Mouse (Mus musculus) adrenal gland, postnatal 36 days (tissue): Measurements from ENCODE around the gene Stk11. TPM values are rescaled to one million over a fixed set of nuclear protein-coding genes. Genes with fewer than 3 reads are reported as not detected.

Experiments
- DNase-seq, 2 experiments: peaks; one replicate each; pipeline ENCODE4 v3.0.0; 2021; ENCODE audit warnings: mixed read lengths in 1 of 2
- long read RNA-seq, 2 experiments: library from polyadenylated mRNA; stranded (forward); transcript quantifications; one replicate each; pipeline ENCODE4 v2.0.0; 2021; ENCODE audit warnings: borderline sequencing depth in 2 of 2
- total RNA-seq, 2 experiments: library from RNA; stranded (reverse); gene quantifications; 2 replicates each; pipeline ENCODE4 v1.2.3; 2021

Gene Stk11
- 100 to 1,000 TPM; 146 to 149 TPM for total RNA-seq
- long read RNA-seq, experiment 1, transcript Stk11-201 (10 exons, 2,566 nt) = major isoform, 45 of 69 reads
- long read RNA-seq, experiment 1, partial matches to known transcripts = 6 of 69 reads
- long read RNA-seq, experiment 1, other reads (novel, unspliced or antisense) = 16 of 69 reads
- long read RNA-seq, experiment 2, transcript Stk11-201 (10 exons, 2,566 nt) = major isoform, 5 of 11 reads
- long read RNA-seq, experiment 2, partial matches to known transcripts = 3 of 11 reads
- long read RNA-seq, experiment 2, other reads (novel, unspliced or antisense) = 2 of 11 reads

- peak; percentile 99 for DNase-seq
Measured at GRCm38 (mm10) chr10:80115290-80115943, at the start of gene Stk11. TSS of gene Stk11 (plus strand) at chr10:80115803.

- DNase-seq = no peak
Measured at GRCm38 (mm10) chr10:80069251-80069650, 46.4 kb upstream of the Stk11 start.

GRCm38 (mm10) chr10:80069948-80070450, 45.6 kb upstream of the Stk11 start:
- peak; percentile 57 to 71 for DNase-seq

DNA sequence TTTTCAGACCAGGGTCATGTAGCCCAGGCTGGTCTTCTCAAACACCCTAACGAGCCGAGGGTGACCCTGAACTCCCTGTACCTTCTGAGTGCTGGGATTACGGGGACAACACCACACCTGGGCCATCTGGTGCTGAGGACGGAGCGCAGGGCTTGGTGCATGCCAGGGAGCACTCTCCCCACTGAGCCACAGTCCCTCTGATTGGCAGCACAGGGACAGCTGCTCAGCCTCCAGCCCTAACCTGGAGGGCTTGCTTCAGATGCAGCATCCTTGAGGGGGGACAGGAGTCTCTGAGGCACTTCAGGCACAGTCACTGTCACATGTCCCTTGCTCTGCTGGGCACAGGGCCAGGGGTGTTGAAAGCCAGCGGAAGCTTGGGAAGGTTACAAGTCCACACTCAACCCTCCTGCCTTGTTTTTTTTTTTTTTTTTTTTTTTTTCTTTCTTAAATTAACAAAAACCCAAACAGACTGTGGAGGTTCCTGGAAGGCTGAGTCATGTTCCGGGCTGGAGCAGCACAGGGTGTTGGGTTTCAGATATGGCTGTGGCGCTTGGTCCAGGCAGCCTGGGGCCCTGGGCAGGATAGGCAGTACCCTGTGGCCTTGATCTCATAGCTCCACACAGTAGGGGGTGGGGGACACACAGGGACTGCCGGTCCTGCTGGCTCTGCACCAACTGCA, 44.6 kb upstream of the Stk11 start:
- peak; percentile 96 to 97 for DNase-seq

DNA sequence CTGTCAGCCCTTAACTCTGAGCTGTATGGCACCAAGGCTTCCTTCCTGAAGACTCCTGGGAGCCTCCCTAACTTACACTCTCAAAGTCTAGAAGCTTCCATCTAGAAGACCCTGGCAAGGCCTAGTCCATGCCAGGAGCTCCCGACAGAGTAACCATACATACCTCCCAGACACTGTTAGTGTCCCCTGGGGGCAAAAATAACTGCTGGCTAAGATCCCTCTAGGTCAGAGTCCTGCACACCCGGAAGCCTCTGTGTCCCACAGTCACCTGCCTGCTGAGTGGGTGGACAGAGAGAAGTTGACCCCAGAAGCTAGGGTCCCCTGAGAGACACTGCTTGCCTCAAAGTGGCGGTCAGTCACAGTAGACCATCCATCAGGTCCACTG, 44.1 kb upstream of the Stk11 start:
- DNase-seq = no peak

- DNase-seq = peak in 1 of 2 experiments; percentile 54
Measured at GRCm38 (mm10) chr10:80072623-80073489, 42.7 kb upstream of the Stk11 start.

- peak; percentile 87 to 88 for DNase-seq
Measured at GRCm38 (mm10) chr10:80074813-80075601, 40.6 kb upstream of the Stk11 start.

- DNase-seq = no peak
Measured at GRCm38 (mm10) chr10:80075924-80076323, 39.7 kb upstream of the Stk11 start.

- no peak for DNase-seq
Measured at GRCm38 (mm10) chr10:80076386-80076785, 39.2 kb upstream of the Stk11 start.

DNA sequence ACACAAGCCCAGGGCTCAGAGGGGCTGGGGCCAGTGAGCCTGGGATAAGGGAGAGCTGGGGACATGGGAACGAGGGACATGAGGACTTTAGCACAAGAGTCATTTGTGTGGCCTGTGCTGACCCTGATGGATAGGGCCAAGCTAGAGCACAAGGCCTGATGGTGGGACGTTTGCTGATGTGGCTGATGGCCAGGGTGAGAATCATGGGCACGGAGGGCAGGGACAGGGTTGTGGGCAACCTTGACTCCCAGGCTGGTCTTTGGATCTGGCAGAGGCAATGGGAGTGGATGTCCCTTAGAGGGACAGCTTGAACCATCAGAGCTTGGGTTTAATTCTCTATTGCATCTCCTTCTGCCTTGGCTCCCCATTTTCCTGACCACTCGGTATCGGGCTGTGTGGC, 38.3 kb upstream of the Stk11 start:
- DNase-seq = peak in 1 of 2 experiments; percentile 57

GRCm38 (mm10) chr10:80078366-80078765, 37.2 kb upstream of the Stk11 start:
- DNase-seq = peak in 1 of 2 experiments; percentile 57

DNA sequence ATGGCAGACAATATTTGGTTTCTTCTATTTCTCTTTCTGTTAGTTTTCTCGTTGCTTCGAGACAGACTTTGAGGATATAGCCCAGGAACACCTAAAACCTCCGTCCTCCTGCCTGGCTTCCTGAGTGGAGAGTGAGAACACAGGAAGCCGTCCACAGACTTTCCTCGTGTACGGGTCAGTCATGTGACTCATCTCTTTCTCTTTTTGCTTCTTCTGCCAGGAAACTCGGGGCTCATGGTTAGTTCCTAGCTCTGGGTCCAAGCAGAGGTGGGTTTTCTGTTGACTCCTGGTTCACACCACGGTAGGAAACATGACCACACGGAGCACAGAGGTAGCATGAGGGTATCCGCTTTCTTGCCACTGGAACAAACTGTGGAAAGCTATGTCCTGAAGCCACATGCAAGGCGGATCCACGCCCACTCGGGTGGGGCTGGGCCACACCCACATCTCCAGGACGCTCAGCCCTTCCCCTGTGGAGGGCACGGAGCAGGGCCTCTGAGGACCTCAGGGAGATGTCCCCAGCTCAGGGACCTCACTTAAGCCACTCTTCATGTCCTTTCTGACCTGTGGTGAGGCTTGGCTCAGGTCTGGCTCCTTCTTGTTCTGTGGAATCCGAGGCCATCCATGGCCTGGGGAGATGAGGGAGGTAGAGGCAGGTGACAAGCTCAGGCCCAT, 35.1 kb upstream of the Stk11 start:
- no peak for DNase-seq

DNA sequence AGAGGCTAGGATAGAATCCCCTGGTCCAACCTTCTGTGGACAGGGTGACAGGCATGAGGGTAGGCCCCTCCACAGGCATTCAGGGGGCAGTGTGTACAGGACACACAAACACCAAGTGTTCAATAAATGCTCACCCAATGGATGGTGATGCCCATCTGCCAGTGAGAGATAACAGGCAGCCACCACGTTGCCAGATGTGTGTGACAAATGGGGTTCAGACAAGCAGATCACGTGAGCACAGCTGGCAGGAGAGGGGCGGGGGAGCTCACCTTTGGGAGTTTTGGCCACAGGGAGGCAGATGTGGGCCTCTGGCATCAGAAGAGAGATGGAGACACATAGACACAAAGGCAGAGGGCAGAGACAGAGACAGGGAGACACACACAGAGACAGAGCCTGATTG, 34.5 kb upstream of the Stk11 start:
- DNase-seq = no peak

DNA sequence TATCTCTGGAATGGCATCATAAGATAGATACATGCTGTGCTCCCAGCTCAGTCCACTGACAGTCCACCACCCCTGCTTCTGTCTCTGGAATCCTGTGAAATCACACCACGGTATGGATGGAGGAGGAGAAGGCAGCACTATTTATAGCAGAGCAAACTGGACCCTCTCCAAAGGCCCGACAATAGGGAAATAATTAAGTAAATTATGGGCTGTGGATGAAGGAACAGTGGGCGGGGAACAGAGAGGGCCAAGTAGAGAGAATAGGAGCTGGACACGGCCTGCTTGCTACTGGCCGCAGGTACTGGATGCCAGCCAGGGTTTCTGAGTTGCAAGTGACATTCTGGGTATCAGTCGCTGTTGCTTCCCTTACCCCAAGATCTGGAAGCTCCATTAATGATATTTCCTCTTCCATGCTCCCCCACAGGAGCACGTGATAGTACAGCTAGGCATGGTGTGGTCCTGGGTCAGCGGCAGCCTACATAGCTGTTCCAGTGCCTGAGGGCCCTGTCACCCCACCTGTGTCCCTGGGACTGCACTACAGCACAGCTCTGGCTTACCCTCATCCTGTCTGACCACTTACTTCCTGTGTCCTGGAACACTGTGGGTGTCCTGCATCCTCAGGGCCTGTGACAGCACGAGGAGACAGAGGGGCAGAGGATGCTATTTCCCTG, 30.7 kb upstream of the Stk11 start:
- DNase-seq = peak; percentile 52 to 64

- peak; percentile 67 to 70 for DNase-seq
Measured at GRCm38 (mm10) chr10:80086847-80087246, 28.8 kb upstream of the Stk11 start.

DNA sequence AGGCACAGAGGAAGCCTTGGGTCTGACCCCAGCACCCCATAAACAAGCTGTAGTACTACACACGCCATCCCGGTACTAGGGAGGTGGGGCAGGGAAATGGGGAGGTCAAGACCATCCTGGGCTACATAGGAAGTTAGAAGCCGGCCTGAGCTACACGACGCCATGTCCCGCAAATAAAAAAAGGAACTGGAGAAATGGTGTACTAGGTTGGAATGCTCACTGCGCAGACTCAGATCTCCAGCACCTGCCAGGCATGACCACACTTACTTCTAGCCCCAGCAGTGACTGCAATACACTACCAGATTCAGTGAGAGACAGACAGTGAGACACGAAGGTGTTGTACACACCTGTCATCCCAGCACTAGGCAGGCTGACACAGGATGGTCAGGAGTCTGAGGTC, 28.1 kb upstream of the Stk11 start:
- DNase-seq = no peak

GRCm38 (mm10) chr10:80089146-80089545, 26.5 kb upstream of the Stk11 start:
- DNase-seq = no peak

DNA sequence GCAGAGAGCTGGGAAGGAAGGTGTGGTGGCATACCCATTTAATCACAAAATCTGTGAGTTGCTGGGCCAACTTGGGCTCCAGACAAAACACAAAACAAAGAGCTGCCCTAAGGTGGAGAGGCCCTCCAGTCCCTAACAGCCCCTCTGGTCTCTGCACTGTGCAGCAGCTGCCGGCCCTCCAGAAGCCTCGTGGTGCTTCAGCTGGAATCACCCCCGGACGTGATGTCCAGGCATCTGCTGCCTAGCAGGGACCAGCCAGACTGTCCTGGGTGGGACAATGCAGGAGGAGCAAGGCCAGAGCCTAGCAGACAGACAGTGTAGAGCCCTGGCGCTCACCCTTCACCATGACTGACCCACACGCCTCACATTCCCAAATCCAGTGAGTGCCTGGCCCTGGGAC, 24.1 kb upstream of the Stk11 start:
- no peak for DNase-seq

- DNase-seq = no peak
Measured at GRCm38 (mm10) chr10:80092690-80093089, 22.9 kb upstream of the Stk11 start.

DNA sequence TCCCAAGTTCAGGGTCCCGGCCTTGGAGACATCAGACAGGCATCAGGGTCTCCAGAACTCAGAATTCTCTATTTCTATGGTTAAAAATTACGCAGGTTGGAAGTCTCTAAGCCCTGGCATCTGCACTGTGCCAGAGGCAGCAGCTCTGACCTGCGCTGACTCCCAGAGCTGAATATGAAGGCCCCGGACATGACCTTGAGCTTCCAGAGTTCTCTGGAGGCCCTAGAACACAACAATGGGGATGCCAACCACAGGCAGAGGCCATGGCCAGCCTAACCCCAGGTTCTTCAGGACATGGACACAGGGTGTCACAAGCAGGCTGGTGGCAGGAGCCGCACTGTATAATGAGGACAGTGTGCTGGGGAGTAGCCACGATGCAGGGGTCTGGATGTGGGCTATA, 21.5 kb upstream of the Stk11 start:
- peak; percentile 73 to 75 for DNase-seq
